Mouse (Mus musculus) liver, embryonic 12.5 days (tissue): ENCODE measurements around the gene E2f3. TPM values are rescaled to one million over a fixed set of nuclear protein-coding genes. Genes with fewer than 3 reads are reported as not detected.
A peak's percentile ranks its signal among the peaks of the same experiment; 100 is the strongest.

Experiments
- ATAC-seq: fragments of 200-750 bp; cut with Nextera tagmentation; 2 replicates; pipeline ENCODE4 v1.8.0; 2017; ENCODE audit warnings: moderate number of reproducible peaks, mild to moderate bottlenecking, moderate library complexity
- H3K27ac ChIP-seq: fragments of 300-500 bp; sonication (generic); 2 replicates; pipeline ENCODE4 v1.5.1; 2016; ENCODE audit warnings: mild to moderate bottlenecking
- H3K27me3 ChIP-seq: fragments of 300-500 bp; sonication (generic); replicated peaks from 2 replicates; pipeline ENCODE4 v1.6.1; 2016; ENCODE audit warnings: mild to moderate bottlenecking, moderate library complexity
- H3K36me3 ChIP-seq: fragments of 300-500 bp; sonication (generic); 2 replicates; pipeline ENCODE4 v1.6.1; 2016; ENCODE audit warnings: mild to moderate bottlenecking, moderate library complexity
- H3K4me1 ChIP-seq: fragments of 300-500 bp; sonication (generic); 2 replicates; pipeline ENCODE4 v1.6.1; 2016
- H3K4me2 ChIP-seq: fragments of 300-500 bp; sonication (generic); 2 replicates; pipeline ENCODE4 v1.6.1; 2016; ENCODE audit warnings: mild to moderate bottlenecking, moderate library complexity
- H3K4me3 ChIP-seq: fragments of 300-500 bp; sonication (generic); 2 replicates; pipeline ENCODE4 v1.5.1; 2016; ENCODE audit warnings: mild to moderate bottlenecking, moderate library complexity
- H3K9ac ChIP-seq: fragments of 300-500 bp; sonication (generic); 2 replicates; pipeline ENCODE4 v1.6.1; 2016; ENCODE audit warnings: mild to moderate bottlenecking, moderate library complexity
- H3K9me3 ChIP-seq: fragments of 300-500 bp; sonication (generic); replicated peaks from 2 replicates; pipeline ENCODE4 v1.6.1; 2016; ENCODE audit warnings: mild to moderate bottlenecking, moderate library complexity
- WGBS: fragments of 180-500 bp; shearing (Covaris S2); methylation state at CpG from one replicate; pipeline ENCODE4 v1.1.7; 2016; ENCODE audit not compliant: insufficient replicate concordance; 5-methylcytosine and 5-hydroxymethylcytosine counted together
- polyA plus RNA-seq: library from polyadenylated mRNA; unstranded; fragments of >200 nt; fragmentation: Nextera tagmentation; extraction: Ambion mirVana; gene quantifications from 2 replicates; pipeline ENCODE4 v1.2.1, GENCODE M21; 2016

The E2f3 gene
- 8.6 and 9.7 TPM in 2 replicates for polyA plus RNA-seq

GRCm38 (mm10) chr13:29985855-29986755 is at the start of gene E2f3:
Gene E2f3 (minus strand): TSS chr13:29986063.
- WGBS, result under 1% methylated on average over 45 of the region's 45 CpGs
- Histone ChIP-seq H3K4me3 (peak within 1 kb of the TSS; percentile 86), H3K4me2 (peak within 1 kb of the TSS; percentile 98), H3K27ac (peak within 1 kb of the TSS; percentile 95), H3K9ac (peak within 1 kb of the TSS; percentile 97), H3K36me3 (peaks cover 9% of the 10 kb centered on the region; the same call in 1 of the 2 replicates), H3K9me3 (no peaks in the 10 kb centered on the region), H3K4me1 (peaks cover 42% of the 10 kb centered on the region), H3K27me3 (no peaks in the 10 kb centered on the region)
- ATAC-seq, result peak; percentile 97

- Histone ChIP-seq H3K27ac (no peak overlapping the region), H3K27me3 (no peaks in the 10 kb centered on the region), H3K4me2 (no peak overlapping the region), H3K4me1 (no peaks in the 10 kb centered on the region), H3K9me3 (no peaks in the 10 kb centered on the region), H3K36me3 (no peaks in the 10 kb centered on the region), H3K4me3 (no peak overlapping the region), H3K9ac (no peak overlapping the region)
- ATAC-seq, result no peak
- WGBS, result 70% methylated on average over 5 of the region's 5 CpGs
Measured at GRCm38 (mm10) chr13:30034540-30034939, 48.7 kb upstream of the E2f3 start.

- H3K27me3 ChIP-seq, result no peaks in the 10 kb centered on the region
- no peaks in the 10 kb centered on the region for H3K4me1 ChIP-seq
- no peak overlapping the region for H3K9ac ChIP-seq
- no peaks in the 10 kb centered on the region for H3K36me3 ChIP-seq
- no peak overlapping the region for H3K27ac ChIP-seq
- H3K9me3 ChIP-seq, result no peaks in the 10 kb centered on the region
- no peak for ATAC-seq
- no peak overlapping the region for H3K4me2 ChIP-seq
- WGBS, result 64% methylated on average over 13 of the region's 13 CpGs
- no peak overlapping the region for H3K4me3 ChIP-seq
Measured at GRCm38 (mm10) chr13:30031684-30032335, 45.9 kb upstream of the E2f3 start.

- H3K9me3 ChIP-seq, result no peaks in the 10 kb centered on the region
- no peaks in the 10 kb centered on the region for H3K36me3 ChIP-seq
- H3K4me3 ChIP-seq, result no peak overlapping the region
- 67% methylated on average over 3 of the region's 3 CpGs for WGBS
- ATAC-seq, result no peak
- H3K27ac ChIP-seq, result no peak overlapping the region
- H3K4me2 ChIP-seq, result no peak overlapping the region
- H3K4me1 ChIP-seq, result no peaks in the 10 kb centered on the region
- H3K27me3 ChIP-seq, result no peaks in the 10 kb centered on the region
- no peak overlapping the region for H3K9ac ChIP-seq
Measured at GRCm38 (mm10) chr13:30027841-30028240, 42.0 kb upstream of the E2f3 start.

- no peak for ATAC-seq
- Histone ChIP-seq H3K27me3 (no peaks in the 10 kb centered on the region), H3K27ac (no peak overlapping the region), H3K9me3 (no peaks in the 10 kb centered on the region), H3K4me3 (no peak overlapping the region), H3K4me1 (no peaks in the 10 kb centered on the region), H3K9ac (no peak overlapping the region), H3K4me2 (no peak overlapping the region), H3K36me3 (no peaks in the 10 kb centered on the region)
- WGBS, result 63% methylated on average over 2 of the region's 2 CpGs
Measured at GRCm38 (mm10) chr13:30022487-30022886, 36.6 kb upstream of the E2f3 start.

GRCm38 (mm10) chr13:30018573-30018972 is 32.7 kb upstream of the E2f3 start:
- Histone ChIP-seq H3K27me3 (no peaks in the 10 kb centered on the region), H3K9me3 (no peaks in the 10 kb centered on the region), H3K9ac (no peak overlapping the region), H3K4me3 (no peak overlapping the region), H3K27ac (no peak overlapping the region), H3K4me2 (no peak overlapping the region), H3K4me1 (no peaks in the 10 kb centered on the region), H3K36me3 (no peaks in the 10 kb centered on the region)
- no peak for ATAC-seq
- WGBS, result 72% methylated on average over 2 of the region's 2 CpGs

- Histone ChIP-seq H3K4me1 (no peaks in the 10 kb centered on the region), H3K4me2 (no peak overlapping the region), H3K27ac (no peak overlapping the region), H3K9me3 (no peaks in the 10 kb centered on the region), H3K4me3 (no peak overlapping the region), H3K27me3 (no peaks in the 10 kb centered on the region), H3K9ac (no peak overlapping the region), H3K36me3 (no peaks in the 10 kb centered on the region)
- WGBS, result 76% methylated on average over 7 of the region's 7 CpGs
- ATAC-seq, result no peak
Measured at GRCm38 (mm10) chr13:30017611-30018010, 31.7 kb upstream of the E2f3 start.

- Histone ChIP-seq H3K4me3 (no peak overlapping the region), H3K9me3 (no peaks in the 10 kb centered on the region), H3K4me1 (no peaks in the 10 kb centered on the region), H3K27ac (no peak overlapping the region), H3K4me2 (no peak overlapping the region), H3K36me3 (no peaks in the 10 kb centered on the region), H3K27me3 (no peaks in the 10 kb centered on the region), H3K9ac (no peak overlapping the region)
- WGBS, result 72% methylated on average over 8 of the region's 8 CpGs
- no peak for ATAC-seq
Measured at GRCm38 (mm10) chr13:30014576-30014975, 28.7 kb upstream of the E2f3 start.

GRCm38 (mm10) chr13:30012226-30012625 is 26.4 kb upstream of the E2f3 start:
- WGBS, result 73% methylated on average over 6 of the region's 6 CpGs
- no peaks in the 10 kb centered on the region for H3K36me3 ChIP-seq
- H3K27me3 ChIP-seq, result no peaks in the 10 kb centered on the region

GRCm38 (mm10) chr13:30008738-30009137 is 22.9 kb upstream of the E2f3 start:
- no peaks in the 10 kb centered on the region for H3K9me3 ChIP-seq
- H3K4me3 ChIP-seq, result no peak overlapping the region
- 52% methylated on average over 3 of the region's 3 CpGs for WGBS
- H3K9ac ChIP-seq, result no peak overlapping the region
- no peak for ATAC-seq
- no peak overlapping the region for H3K4me2 ChIP-seq
- no peaks in the 10 kb centered on the region for H3K4me1 ChIP-seq
- H3K27ac ChIP-seq, result no peak overlapping the region
- no peaks in the 10 kb centered on the region for H3K27me3 ChIP-seq
- H3K36me3 ChIP-seq, result no peaks in the 10 kb centered on the region

More at GRCm38 (mm10) chr13:30012226-30012625, 26.4 kb upstream of the E2f3 start:
- Histone ChIP-seq H3K4me3 (no peak overlapping the region), H3K27ac (no peak overlapping the region), H3K9me3 (no peaks in the 10 kb centered on the region), H3K4me1 (no peaks in the 10 kb centered on the region), H3K4me2 (no peak overlapping the region), H3K9ac (no peak overlapping the region)
- no peak for ATAC-seq

GRCm38 (mm10) chr13:30005422-30005821 is 19.6 kb upstream of the E2f3 start:
- Histone ChIP-seq H3K4me3 (no peak overlapping the region), H3K36me3 (no peaks in the 10 kb centered on the region), H3K4me1 (peaks cover 7% of the 10 kb centered on the region), H3K27me3 (no peaks in the 10 kb centered on the region), H3K4me2 (no peak overlapping the region), H3K9me3 (no peaks in the 10 kb centered on the region), H3K27ac (no peak overlapping the region), H3K9ac (no peak overlapping the region)
- 61% methylated on average over 3 of the region's 3 CpGs for WGBS
- ATAC-seq, result no peak

GRCm38 (mm10) chr13:30004849-30005248 is 19.0 kb upstream of the E2f3 start:
- whole genome bisulfite sequencing, result 75% methylated on average over 5 of the region's 5 CpGs
- H3K36me3 ChIP-seq, result no peaks in the 10 kb centered on the region
- H3K27me3 ChIP-seq, result no peaks in the 10 kb centered on the region
- no peak overlapping the region for H3K4me3 ChIP-seq
- H3K9ac ChIP-seq, result no peak overlapping the region
- no peak for ATAC-seq
- H3K27ac ChIP-seq, result no peak overlapping the region
- no peak overlapping the region for H3K4me2 ChIP-seq
- H3K4me1 ChIP-seq, result peaks cover 7% of the 10 kb centered on the region
- no peaks in the 10 kb centered on the region for H3K9me3 ChIP-seq
